Mouse (Mus musculus): Measurements from ENCODE around the gene Nfic. TPM values are rescaled to one million over a fixed set of nuclear protein-coding genes. Genes with fewer than 3 reads are reported as not detected.
A peak's percentile ranks its signal among the peaks of the same experiment; 100 is the strongest.

Gene Nfic
- polyA plus RNA-seq (2012; ENCODE audit: insufficient read depth, insufficient read length, missing spikeins), result 31.8 and 38.6 TPM in 2 replicates

- Histone ChIP-seq H3K4me1 (ENCODE audit: control insufficient read depth, insufficient read depth, low read length) (no peaks in the 10 kb centered on the region), H3K27ac (ENCODE audit: insufficient read depth, low read depth, low read length) (no peak within 1 kb of the TSS), H3K4me3 (ENCODE audit: insufficient read depth, low read length) (no peak within 1 kb of the TSS)
- TF ChIP-seq POLR2A (IDR thresholded peaks at IDR 0.05; ENCODE audit: borderline replicate concordance, low read depth, low read length) (no peak), CTCF (IDR thresholded peaks at IDR 0.05; ENCODE audit: low read depth, low read length) (no peak)
Observed at GRCm38 (mm10) chr10:81455181-81455895, at the start of gene Nfic. Gene Nfic (minus strand): TSS chr10:81455635.

- TF ChIP-seq POLR2A (IDR thresholded peaks at IDR 0.05; ENCODE audit: borderline replicate concordance, low read depth, low read length), result no peak
- TF ChIP-seq CTCF (IDR thresholded peaks at IDR 0.05; ENCODE audit: low read depth, low read length), result peak; percentile 86
- Histone ChIP-seq H3K4me3 (ENCODE audit: insufficient read depth, low read length) (no peak overlapping the region), H3K27ac (ENCODE audit: insufficient read depth, low read depth, low read length) (no peak overlapping the region), H3K4me1 (ENCODE audit: control insufficient read depth, insufficient read depth, low read length) (peaks cover 6% of the 10 kb centered on the region)
Observed at GRCm38 (mm10) chr10:81502658-81503057, 47.2 kb upstream of the Nfic start.

- TF ChIP-seq CTCF (IDR thresholded peaks at IDR 0.05; ENCODE audit: low read depth, low read length), result no peak
- no peak for TF ChIP-seq POLR2A (IDR thresholded peaks at IDR 0.05; ENCODE audit: borderline replicate concordance, low read depth, low read length)
- peaks cover 10% of the 10 kb centered on the region for H3K4me1 ChIP-seq (ENCODE audit: control insufficient read depth, insufficient read depth, low read length)
- H3K27ac ChIP-seq (ENCODE audit: insufficient read depth, low read depth, low read length), result no peak overlapping the region
- H3K4me3 ChIP-seq (ENCODE audit: insufficient read depth, low read length), result no peak overlapping the region
Observed at GRCm38 (mm10) chr10:81501863-81502262, 46.4 kb upstream of the Nfic start.

- TF ChIP-seq POLR2A (IDR thresholded peaks at IDR 0.05; ENCODE audit: borderline replicate concordance, low read depth, low read length), result no peak
- no peak for TF ChIP-seq CTCF (IDR thresholded peaks at IDR 0.05; ENCODE audit: low read depth, low read length)
- Histone ChIP-seq H3K4me3 (ENCODE audit: insufficient read depth, low read length) (no peak within 1 kb of the TSS), H3K4me1 (ENCODE audit: control insufficient read depth, insufficient read depth, low read length) (peaks cover 10% of the 10 kb centered on the region), H3K27ac (ENCODE audit: insufficient read depth, low read depth, low read length) (no peak within 1 kb of the TSS)
Observed at GRCm38 (mm10) chr10:81500032-81500431, 44.6 kb upstream of the Nfic start, which contains the start of gene S1pr4. Gene S1pr4 (minus strand): TSS chr10:81500132.

- no peak overlapping the region for H3K27ac ChIP-seq (ENCODE audit: insufficient read depth, low read depth, low read length)
- peaks cover 13% of the 10 kb centered on the region for H3K4me1 ChIP-seq (ENCODE audit: control insufficient read depth, insufficient read depth, low read length)
- no peak overlapping the region for H3K4me3 ChIP-seq (ENCODE audit: insufficient read depth, low read length)
- TF ChIP-seq CTCF (IDR thresholded peaks at IDR 0.05; ENCODE audit: low read depth, low read length), result no peak
- no peak for TF ChIP-seq POLR2A (IDR thresholded peaks at IDR 0.05; ENCODE audit: borderline replicate concordance, low read depth, low read length)
Observed at GRCm38 (mm10) chr10:81499250-81499901, 43.9 kb upstream of the Nfic start.

GRCm38 (mm10) chr10:81498316-81499249 lies 43.1 kb upstream of the Nfic start:
- Histone ChIP-seq H3K4me3 (ENCODE audit: insufficient read depth, low read length) (no peak overlapping the region), H3K27ac (ENCODE audit: insufficient read depth, low read depth, low read length) (no peak overlapping the region), H3K4me1 (ENCODE audit: control insufficient read depth, insufficient read depth, low read length) (peaks cover 16% of the 10 kb centered on the region)
- TF ChIP-seq CTCF (IDR thresholded peaks at IDR 0.05; ENCODE audit: low read depth, low read length), result no peak
- TF ChIP-seq POLR2A (IDR thresholded peaks at IDR 0.05; ENCODE audit: borderline replicate concordance, low read depth, low read length), result no peak

- H3K4me1 ChIP-seq (ENCODE audit: control insufficient read depth, insufficient read depth, low read length), result peaks cover 16% of the 10 kb centered on the region
- H3K4me3 ChIP-seq (ENCODE audit: insufficient read depth, low read length), result peak overlapping the region; percentile 29
- H3K27ac ChIP-seq (ENCODE audit: insufficient read depth, low read depth, low read length), result no peak overlapping the region; the same call in 1 of the 2 replicates
- TF ChIP-seq POLR2A (IDR thresholded peaks at IDR 0.05; ENCODE audit: borderline replicate concordance, low read depth, low read length) (no peak), CTCF (IDR thresholded peaks at IDR 0.05; ENCODE audit: low read depth, low read length) (no peak)
Observed at GRCm38 (mm10) chr10:81497401-81498270, 42.2 kb upstream of the Nfic start.

GRCm38 (mm10) chr10:81496969-81497368 lies 41.5 kb upstream of the Nfic start:
- H3K4me3 ChIP-seq (ENCODE audit: insufficient read depth, low read length), result peak overlapping the region; percentile 81

More at GRCm38 (mm10) chr10:81496969-81497368, 41.5 kb upstream of the Nfic start:
- Histone ChIP-seq H3K27ac (ENCODE audit: insufficient read depth, low read depth, low read length) (no peak overlapping the region), H3K4me1 (ENCODE audit: control insufficient read depth, insufficient read depth, low read length) (peaks cover 16% of the 10 kb centered on the region)
- no peak for TF ChIP-seq POLR2A (IDR thresholded peaks at IDR 0.05; ENCODE audit: borderline replicate concordance, low read depth, low read length)
- no peak for TF ChIP-seq CTCF (IDR thresholded peaks at IDR 0.05; ENCODE audit: low read depth, low read length)
